Mouse (Mus musculus) gastrocnemius, adult 8-10 months (tissue): ENCODE measurements around the gene Card11. TPM values are rescaled to one million over a fixed set of nuclear protein-coding genes. Genes with fewer than 3 reads are reported as not detected.

Source experiments
- DNase-seq, 2 experiments: peaks; one replicate each; pipeline ENCODE4 v3.0.0; 2022; ENCODE audit warnings: low spot score in 2 of 2
- total RNA-seq, 4 experiments: library from RNA; stranded (reverse); gene quantifications; 2 replicates each; pipeline ENCODE4 v1.2.4; 2022

Gene Card11
- total RNA-seq, 4 experiments from 2014 or later, result 0.19 to 1.3 (median 0.64) TPM

DNA sequence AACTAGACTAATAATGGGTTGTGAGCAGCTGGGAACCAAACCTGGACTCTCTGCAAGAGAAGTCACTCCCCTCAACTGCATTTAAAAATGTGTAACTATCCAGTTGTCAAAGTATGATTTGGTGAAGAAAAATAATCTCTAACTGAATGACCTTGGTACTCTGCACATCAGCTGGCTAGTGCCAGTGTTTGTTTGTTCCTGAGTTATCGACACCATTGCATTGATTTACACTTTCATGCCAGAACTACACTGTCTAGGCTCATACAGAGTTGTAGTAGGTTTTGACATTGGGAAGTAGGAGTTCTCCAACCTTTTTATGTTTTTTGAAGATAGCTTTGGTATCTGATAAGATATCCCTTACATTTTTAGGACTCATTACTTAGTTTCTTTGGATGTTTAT, 81.9 kb downstream of the Card11 start:
- no peak for DNase-seq

DNA sequence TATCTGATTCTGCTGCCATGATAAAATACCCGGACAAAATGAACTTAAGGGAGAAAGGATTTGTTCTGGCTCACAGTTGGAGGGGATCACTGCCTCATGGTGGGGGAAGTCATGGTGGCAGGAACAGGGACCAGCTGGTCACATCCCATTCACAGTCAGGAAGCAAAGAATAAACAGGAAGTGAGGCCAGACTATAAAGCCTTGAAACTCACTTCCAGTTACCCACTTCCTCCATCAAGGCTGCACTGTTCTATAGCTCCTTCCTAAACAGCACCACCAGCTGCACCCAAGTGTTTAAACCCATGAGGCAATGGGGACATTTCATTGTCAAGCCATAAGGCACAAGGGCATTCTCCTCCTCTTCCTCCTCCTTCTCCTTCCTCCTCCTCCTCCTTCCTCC, 82.6 kb downstream of the Card11 start:
- DNase-seq, result no peak

DNA sequence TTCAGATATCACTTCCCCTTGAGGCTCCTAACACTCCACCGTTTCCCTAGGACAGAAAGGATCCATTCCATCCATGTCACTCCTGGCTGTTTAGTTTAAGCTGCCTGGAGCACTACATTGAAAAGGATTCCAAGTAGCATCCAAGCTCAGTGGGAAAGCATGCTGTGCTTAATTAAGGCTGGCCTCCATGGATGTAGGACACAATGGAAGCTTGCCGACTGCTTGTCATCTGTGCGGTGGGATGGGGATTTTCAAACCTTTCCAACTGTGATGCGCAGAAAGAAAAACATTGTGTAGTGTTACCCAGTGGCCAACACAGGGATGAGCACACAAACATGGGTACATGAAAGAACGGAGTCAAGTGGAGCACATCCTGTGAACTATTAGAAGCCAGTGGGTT, 89.5 kb downstream of the Card11 start:
- no peak for DNase-seq

DNA sequence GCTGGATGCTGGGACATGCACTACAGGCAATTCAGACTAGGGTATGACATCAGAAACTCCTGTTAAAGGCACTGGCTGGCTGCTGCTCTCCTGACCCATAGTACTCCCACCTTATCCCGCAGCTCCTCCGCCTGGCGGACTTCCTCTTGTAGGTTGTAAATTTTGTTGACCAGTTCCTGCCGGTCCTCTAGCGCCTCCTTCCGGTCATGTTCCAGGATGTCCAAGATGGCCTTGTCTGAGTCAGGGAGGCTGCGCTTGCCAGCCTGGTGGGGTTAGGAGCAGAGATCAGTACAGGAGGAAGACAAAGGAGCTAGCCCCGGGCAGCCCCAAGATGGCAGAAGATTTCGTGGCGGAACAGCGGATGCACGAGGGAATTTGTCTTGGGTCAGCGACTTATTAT, 99.5 kb downstream of the Card11 start:
- DNase-seq, result no peak

DNA sequence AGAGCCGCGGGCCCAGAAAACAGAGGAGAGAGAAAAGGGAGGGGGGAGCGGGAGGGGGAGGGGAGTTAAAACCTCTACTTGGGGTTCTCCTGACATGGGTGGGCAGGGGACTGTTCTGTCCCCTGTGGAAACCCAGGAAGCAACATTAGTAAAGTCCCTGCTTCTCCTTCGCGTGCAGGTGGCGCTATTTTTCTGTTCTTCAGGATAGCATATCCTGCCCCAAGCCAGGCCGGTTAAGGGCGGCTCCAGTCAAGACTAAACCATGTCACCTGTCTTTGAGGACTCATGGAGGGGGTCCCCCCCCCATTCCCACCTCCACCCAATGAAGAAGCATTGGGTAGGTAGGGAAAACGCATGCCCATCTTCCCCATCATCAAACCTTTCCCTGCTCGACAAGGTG, 109.3 kb downstream of the Card11 start:
- DNase-seq, result no peak

DNA sequence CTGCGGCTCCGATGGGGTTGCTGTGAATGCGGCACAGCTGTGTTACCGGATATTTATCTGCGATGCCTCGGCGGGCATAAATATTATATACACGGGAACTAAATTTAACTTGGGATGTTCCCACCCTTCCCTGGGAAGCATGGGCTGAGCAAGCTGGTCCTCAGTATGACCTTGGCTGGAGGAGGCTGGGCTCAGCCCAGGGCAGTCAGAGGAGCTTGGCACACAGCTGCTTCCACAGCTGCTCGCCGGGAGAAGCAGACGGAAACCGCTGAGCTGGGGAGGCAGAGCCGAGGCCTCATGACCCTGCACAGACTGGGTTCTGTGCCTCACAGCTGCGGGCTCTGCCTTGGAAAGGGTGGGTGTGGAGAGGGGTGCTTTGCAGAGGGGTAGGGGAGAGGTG, 110.3 kb downstream of the Card11 start:
- DNase-seq, result no peak

DNA sequence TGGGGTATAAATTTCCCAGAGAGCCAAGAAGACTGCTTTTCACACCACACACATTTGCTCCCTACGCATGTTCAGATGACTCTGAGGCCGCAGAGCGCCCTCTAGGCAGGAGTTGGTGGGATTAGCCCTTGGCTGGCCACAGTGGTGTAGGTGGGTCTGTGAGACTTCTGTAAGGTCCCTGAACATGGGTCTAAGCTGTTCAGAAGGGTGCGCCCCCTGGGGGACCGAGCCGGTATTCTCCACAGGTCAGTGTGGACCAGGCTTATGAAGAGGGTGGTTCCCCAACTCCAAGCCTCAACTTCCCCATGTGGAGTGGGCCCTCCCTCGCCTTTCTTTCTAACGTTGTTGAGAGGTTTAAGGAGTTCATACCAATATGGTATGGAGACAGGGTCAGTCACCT, 110.8 kb downstream of the Card11 start:
- DNase-seq, result no peak

DNA sequence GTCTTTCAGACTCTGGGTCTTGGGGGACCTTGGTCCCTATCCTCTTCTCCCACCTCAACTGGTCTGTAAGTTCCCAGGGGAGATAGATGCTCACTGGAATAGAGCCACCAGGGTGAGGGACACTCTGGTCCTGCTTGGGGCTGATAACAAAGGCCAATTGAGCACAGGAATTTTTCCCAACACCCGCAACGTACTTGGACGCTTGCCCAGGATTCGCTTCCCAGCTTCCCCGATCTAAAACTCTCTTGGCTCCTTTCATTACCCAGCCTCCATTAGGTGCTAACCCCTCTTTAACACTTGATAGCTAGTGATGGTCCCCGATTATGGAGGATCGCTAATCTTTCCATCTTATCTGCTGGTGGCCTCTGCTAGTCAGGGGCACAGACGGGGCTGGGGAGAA, 112.5 kb downstream of the Card11 start:
- no peak for DNase-seq

DNA sequence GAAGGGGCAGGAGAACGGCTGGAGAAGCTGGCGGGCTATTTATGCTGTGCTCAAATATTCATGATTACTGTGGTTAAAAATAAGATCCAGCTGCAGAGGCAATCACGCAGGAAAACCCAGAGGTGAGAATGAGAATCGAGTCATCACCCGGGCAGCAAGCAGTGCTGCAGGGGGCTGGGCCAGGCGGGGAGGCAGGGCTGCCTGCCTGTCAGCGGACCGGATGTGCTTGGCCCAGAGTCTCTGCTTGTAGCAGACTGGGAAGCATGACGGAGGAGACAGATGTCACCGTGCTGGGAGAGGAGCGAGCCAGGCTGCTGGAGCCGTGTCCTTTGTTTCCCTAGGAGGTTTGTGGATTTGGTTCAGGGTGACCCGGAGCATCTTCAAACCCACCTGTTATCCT, 115.4 kb downstream of the Card11 start:
- DNase-seq, result no peak

DNA sequence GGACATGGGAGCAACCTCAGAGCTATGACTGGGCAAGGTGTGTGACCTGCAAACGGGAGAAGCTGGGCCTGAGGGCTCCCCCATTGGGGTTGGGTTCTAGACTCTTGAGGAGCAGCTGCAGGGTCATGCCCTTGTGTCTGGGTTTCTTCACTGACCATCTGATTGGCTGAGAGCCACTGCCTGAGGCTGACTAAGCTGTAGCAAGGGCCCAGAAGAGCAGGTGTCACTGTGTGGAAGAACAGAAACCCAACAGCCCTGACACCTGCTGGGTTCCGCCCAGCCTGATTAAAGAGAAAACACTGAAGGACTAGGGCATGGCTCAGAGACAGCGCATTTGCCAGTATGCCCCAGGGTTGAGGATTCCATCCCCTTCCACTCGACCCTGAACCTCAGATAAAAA, 118.0 kb downstream of the Card11 start:
- no peak for DNase-seq

DNA sequence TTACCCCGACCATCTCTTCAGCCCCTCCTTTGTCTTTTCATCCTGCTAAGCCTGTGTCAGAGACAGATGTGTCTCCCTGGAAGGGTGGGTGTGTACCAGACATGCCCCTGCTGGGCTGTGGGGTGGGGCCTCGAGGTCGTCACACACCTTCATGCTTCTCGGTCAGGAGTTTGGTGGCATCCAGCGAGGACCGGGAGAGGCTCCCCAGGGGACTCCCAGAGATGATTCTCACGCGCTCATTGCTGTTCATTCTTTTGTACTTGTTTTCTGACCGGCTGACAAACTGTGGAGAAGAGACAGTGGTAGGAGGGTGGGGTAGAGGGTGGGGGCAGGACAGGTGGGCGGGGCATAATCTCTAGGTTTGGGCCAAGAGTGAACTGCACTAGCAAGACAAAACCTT, 120.2 kb downstream of the Card11 start:
- DNase-seq, result no peak

DNA sequence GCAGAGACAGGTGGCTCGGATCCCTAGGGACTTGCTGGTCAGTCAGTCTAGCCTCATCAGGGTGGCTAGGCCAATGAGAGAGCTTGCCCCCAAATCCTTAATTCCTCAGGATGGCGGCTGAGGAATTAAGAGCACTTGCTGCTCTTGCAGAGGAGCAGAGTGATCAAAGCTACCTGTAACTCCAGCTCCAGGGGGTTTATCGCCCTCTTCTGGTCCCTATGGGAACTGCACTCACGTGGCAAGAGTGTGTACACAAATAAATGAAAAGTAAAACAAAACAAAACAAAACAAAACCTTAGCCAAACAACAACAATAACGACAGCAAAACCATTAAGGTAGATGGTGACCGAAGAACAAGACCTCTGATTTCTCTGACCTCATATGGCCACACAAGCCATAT, 121.7 kb downstream of the Card11 start:
- DNase-seq, result no peak

DNA sequence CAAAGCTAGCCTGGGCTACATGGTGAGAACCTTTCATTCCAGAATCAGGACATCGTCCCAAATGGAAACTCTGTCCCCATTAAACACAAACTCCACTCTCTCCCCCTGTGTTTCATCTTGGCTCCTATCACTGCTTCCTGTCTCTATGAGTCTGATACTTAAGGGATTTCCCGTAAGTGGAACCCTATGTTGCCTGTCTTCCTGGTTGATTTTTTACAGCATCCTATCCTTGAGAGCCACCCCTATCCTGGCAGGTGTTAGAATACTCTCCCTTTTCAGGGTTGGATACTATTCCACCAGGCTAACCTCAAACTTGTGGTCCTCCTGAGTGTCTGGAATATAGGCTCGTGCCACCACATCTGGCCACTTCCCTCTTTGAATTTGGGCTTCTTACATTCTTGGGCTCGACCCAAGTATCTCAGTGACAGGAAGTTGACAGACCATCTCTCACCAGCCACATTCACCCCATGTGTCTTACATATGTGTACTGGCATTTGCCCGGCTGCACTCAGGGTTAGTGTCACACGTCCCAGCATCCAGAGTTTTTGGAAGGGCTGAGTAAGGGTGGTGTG, 126.6 kb downstream of the Card11 start:
- no peak for DNase-seq

DNA sequence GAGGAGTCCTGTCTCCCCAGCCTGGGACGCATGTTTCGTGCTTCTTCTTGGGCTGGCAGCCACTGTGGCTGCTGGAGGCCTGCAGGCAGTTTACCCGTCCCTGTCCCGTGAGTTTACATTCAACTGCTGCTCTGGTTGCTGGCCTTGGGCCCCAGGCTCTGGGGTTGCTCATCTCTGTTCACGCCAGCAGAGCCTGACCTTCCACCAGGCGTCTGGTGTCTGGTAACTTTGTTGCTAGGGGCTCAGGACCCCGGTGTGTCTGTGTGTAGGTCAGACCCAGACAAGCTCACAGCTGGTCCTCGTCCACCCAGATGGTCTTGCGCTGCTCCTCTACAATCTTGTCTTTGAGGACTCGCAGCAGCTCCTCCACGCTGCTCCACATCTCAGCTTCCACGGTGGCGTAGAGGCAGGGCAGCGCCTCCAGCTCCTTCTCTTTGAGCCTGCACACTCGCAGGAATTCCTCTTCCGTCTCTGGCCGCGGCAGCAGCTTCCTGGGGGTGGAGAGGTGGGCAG, 127.3 kb downstream of the Card11 start:
- no peak for DNase-seq

DNA sequence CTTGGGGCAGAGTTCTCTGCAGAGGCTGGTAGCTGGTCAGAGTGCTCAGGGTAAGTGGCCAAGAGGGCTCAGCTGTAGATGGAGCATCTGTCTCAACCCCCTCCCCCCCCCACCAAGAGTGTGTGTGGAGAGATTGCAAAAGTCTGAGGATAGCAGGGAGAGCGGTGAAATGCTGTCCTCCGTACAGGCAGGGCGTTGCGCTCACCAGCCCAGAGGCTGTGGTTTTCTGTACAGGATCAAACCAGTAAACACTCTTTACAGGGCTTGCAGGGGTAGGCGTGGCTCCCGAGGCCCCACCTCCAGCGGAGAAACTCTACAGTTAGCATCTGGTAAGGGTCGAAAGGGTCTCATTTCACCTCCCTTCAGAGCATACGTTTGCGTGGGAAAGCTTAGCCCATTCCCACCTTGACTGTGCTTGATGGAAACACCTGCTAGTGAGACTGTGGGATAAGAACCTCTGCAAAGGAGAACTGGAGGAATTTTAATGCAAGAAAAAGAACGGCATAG, 127.8 kb downstream of the Card11 start:
- no peak for DNase-seq

DNA sequence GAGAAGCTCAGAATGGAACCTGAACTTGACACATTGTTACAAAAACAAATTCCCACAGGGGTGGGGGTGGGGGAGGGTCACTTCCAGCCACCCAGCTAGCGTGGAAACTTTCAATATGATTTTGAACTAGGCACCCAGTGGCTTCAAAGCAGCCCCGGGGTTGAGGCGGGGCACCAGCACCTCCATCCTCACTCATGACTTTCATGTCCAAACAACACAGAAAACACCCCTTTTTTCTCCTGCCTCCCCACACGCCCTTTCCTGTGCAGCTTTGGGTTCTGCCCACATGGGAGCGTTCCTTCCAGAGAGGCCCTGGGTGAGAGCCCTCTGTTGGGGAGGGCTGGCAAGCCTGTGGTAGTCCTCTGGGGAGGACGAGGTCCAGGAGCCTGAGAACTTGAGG, 129.1 kb downstream of the Card11 start:
- DNase-seq, result no peak

DNA sequence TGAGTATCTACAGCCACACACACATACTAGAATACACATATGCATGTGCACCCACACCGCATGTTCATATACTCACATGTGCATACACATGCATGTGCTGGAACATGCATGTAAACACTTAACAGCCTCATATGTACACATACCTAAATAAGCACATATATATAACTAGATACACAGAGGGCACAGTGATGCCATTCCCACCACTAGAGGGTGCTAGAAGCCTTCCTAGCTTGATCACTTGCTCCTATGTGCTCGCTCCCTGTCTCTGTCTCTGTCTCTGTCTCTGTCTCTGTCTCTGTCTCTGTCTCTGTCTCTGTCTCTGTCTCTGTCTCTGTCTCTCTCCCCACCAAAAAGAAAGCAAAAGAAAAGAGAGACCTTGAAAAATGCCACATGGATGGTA, 131.3 kb downstream of the Card11 start:
- DNase-seq, result no peak

DNA sequence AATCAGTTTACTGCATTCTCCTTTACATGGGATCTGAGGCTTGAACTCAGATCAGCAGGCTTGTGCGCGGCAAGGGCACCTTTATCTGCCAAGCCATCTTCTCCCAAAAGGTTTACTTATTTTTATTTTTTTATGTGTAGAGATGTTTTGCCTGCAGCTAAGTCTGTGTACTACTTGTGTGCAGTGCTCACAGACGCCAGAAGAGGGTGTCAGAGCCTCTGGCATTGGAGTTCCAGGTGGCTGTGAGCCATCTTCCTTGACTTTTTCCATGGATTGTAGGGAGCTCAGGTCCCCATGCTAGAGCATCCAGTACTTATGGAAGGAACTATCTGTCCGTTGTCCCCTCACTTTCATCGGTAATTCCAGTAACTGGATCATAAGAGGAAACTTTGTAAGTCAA, 140.7 kb downstream of the Card11 start:
- DNase-seq, result no peak

DNA sequence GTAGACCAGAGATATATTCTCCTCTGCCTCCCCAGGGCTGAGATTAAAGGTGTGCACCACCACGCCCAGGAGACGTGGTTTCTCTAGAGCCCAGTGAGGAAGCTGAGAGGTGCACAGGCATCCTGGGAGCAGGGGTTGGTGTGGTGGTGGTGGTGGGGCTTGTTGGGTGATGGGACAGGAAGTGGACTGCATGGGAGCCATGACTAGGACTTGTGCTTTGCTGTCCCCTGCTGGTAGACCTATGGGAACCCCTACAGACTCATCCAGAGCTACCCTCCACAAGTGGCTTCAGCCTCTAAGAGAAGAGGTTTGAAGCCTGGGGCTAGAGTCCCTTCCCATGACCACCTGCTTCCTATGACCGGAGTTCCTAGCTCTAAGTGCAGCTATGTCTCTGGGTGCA, 142.0 kb downstream of the Card11 start:
- no peak for DNase-seq

DNA sequence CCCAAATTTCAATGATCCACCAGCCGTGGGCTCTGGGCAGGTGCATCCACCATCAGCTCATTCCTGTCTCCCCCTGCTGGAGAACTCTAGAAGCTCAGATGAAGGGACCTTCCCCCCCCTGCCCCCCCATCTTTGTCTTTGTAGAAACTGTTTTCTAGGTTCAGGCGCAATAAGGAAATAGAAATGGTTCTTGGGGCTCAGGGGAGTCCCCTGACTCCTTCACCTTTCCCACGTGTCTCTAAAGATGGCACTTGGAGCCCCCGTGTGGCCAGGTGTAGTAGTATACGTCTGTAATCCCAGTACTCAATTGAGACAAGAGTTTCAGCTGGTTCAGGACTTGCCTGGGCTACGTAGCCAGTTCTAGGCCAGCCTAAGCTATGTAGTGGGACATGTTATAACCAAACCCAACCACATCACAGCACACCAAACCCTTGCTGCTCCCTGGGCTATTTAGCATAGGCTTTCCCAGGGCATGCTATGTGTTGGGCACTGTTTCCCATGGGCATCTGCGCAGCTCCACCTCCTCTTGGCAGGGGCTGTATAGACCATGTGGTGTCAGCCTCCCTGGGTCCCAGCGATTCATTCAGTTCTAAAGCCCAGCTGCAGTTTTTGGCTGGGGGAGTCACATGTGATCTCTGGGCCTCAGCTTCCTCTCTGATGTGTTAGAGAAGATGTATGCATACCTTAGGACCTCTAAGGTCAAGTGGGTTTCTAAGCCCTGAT, 142.8 kb downstream of the Card11 start:
- no peak for DNase-seq

DNA sequence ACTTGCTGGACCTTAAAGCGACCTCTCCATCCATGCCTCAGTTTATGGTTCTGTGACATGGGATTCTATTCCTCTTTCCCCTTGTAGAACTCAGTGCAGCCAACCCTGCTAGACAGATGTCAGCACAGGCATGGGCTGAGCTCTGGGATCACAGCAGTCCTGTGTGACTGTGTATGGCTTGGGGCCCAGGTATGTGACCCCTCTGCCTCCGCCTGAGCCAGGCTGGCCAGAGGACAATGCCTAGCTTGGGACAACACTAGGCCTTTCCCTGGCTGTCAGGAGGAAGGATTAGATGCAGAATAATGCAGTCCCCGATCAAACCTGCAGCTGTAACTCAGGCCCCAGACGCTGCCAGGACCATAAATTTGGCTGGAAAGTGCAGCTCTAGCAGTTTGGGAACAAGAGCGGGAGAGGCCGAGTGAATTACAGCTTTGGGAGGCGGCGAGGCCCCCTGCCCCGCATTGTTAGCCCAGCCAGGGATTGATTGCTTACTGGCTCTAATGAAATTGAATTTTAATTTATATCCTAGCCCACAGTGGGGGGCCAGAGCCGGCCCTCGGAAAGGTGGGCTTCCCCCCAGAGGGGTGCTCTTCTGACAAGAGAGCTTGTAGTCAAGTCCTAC, 144.4 kb downstream of the Card11 start:
- DNase-seq, result no peak

DNA sequence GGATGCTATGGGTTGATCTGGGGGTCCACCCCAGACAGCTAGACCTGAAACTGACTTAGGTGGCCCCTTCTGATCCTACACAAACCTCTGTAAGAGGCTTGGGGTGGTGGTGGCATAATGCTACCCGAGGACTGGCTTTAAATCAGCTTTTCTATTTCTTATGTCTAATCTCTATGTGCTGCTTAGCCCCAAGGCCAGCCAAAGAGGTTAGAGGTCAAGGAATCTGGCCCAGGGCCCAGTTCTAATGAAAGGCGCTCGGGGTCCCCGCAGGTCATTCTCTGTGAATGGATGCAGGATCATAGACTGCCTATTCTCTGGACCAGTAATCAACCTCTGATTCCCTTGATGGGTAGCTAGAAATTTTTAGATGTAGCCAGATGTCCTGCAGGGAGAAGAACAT, 145.7 kb downstream of the Card11 start:
- no peak for DNase-seq

DNA sequence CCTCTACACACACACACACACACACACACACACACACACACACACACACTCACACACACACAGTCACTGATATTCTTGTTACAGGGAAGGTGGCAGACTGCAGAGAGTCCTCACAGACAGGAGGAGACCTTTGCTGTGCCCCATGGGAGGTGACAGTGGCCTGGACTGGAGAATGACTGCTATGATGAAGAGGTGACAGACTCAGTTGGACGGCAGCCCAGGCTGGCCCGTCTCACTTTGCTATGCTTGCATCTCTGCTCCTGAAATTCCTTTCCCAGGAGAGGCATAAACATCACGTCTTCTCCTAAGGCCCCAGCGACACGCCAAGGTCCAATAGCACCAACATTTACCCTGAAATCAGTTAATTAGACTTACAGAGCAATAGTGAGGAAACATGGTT, 146.7 kb downstream of the Card11 start:
- DNase-seq, result no peak
